Mouse (Mus musculus): ENCODE measurements at regions not wholly inside any gene's neighbourhood (a gene's known extent, or its start where the extent isn't known, plus 50 kb on each side); places are given as distances from the start of the nearest gene placed in this dataset.

- Histone ChIP-seq H3K9me3 (no peaks in the 10 kb centered on the region), H3K9ac (replicated peaks) (no peak overlapping the region), H3K4me1 (replicated peaks) (0 out of 2 replicates have a peak, but pooled peaks cover 4% of the 10 kb centered on the region), H3K4me3 (replicated peaks) (no peak overlapping the region), H3K36me3 (no peaks in the 10 kb centered on the region), H3K27ac (no peak overlapping the region), H3K27me3 (no peaks in the 10 kb centered on the region), H3K4me2 (replicated peaks) (no peak overlapping the region)
- ATAC-seq: no peak
- 76% methylated on average over 3 of the region's 3 CpGs for WGBS
These were observed 1103.2 kb upstream of the Crim1 start for GRCm38 (mm10) chr17:77096836-77097235.

GRCm38 (mm10) chr17:77099040-77099589 is 1100.9 kb upstream of the Crim1 start:
- 38% methylated on average over 3 of the region's 3 CpGs for WGBS
- H3K4me2 ChIP-seq (replicated peaks): no peak overlapping the region

DNA sequence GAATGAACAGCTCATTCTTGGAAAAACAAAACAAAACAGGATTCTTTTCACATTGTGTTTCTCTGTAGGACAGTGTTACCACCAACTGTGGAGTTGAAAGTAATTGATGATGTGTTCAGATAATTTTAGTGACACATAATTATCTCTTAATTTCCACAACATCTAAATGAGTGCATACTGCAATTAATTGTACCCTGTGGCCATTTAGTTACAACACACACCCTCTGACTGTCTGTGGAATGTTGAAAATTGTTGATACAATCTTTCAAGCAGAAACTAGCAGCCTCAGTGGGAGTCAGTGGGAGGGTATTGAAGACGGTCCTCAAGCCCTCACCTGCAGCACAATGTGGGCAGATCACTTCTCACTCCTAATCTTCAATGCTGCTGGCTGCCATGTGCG is 1084.1 kb upstream of the Crim1 start:
- Histone ChIP-seq H3K27me3 (no peaks in the 10 kb centered on the region), H3K9ac (replicated peaks) (no peak overlapping the region), H3K4me3 (replicated peaks) (no peak overlapping the region), H3K4me2 (replicated peaks) (no peak overlapping the region), H3K9me3 (no peaks in the 10 kb centered on the region), H3K27ac (no peak overlapping the region), H3K36me3 (no peaks in the 10 kb centered on the region), H3K4me1 (replicated peaks) (no peaks in the 10 kb centered on the region)
- no peak for ATAC-seq
- WGBS: 59% methylated on average over 2 of the region's 2 CpGs

More at GRCm38 (mm10) chr17:77099040-77099589, 1100.9 kb upstream of the Crim1 start:
- no peak overlapping the region for H3K4me3 ChIP-seq (replicated peaks)
- no peaks in the 10 kb centered on the region for H3K9me3 ChIP-seq
- 0 out of 2 replicates have a peak, but pooled peaks cover 4% of the 10 kb centered on the region for H3K4me1 ChIP-seq (replicated peaks)
- H3K27me3 ChIP-seq: no peaks in the 10 kb centered on the region
- no peak overlapping the region for H3K9ac ChIP-seq (replicated peaks)
- ATAC-seq: peak; percentile 45; the same call in 1 of the 2 replicates
- H3K27ac ChIP-seq: no peak overlapping the region
- no peaks in the 10 kb centered on the region for H3K36me3 ChIP-seq

GRCm38 (mm10) chr17:77116972-77117371 is 1083.1 kb upstream of the Crim1 start:
- no peak overlapping the region for H3K4me3 ChIP-seq (replicated peaks)
- no peaks in the 10 kb centered on the region for H3K9me3 ChIP-seq
- no peaks in the 10 kb centered on the region for H3K27me3 ChIP-seq
- H3K27ac ChIP-seq: no peak overlapping the region
- H3K4me1 ChIP-seq (replicated peaks): no peaks in the 10 kb centered on the region
- WGBS: 86% methylated on average over 3 of the region's 3 CpGs
- no peaks in the 10 kb centered on the region for H3K36me3 ChIP-seq
- no peak overlapping the region for H3K9ac ChIP-seq (replicated peaks)
- no peak overlapping the region for H3K4me2 ChIP-seq (replicated peaks)
- no peak for ATAC-seq

DNA sequence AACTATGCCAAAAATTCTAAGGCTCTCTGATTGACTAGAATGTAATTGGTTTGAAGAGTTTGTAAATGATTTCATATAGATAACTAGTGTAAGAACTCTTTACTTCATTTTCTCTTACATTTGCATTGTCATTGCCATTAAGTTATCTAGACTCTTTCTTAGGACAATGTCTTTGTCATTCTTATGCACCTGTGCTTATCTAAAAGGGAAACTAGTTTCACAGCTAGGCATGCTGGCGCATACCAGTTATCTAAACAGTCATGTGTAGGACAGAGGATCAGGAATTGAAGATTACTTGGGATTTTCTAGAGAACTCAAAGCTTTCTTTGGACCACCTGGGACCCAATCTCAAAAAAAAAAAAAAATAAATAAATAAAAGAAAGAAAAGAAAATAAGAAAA is 1081.6 kb upstream of the Crim1 start:
- Histone ChIP-seq H3K9me3 (no peaks in the 10 kb centered on the region), H3K4me1 (replicated peaks) (no peaks in the 10 kb centered on the region), H3K27ac (no peak overlapping the region), H3K9ac (replicated peaks) (no peak overlapping the region), H3K36me3 (no peaks in the 10 kb centered on the region), H3K4me3 (replicated peaks) (no peak overlapping the region), H3K27me3 (no peaks in the 10 kb centered on the region), H3K4me2 (replicated peaks) (no peak overlapping the region)
- WGBS: 84% methylated on average over 1 of the region's 1 CpGs
- ATAC-seq: no peak

DNA sequence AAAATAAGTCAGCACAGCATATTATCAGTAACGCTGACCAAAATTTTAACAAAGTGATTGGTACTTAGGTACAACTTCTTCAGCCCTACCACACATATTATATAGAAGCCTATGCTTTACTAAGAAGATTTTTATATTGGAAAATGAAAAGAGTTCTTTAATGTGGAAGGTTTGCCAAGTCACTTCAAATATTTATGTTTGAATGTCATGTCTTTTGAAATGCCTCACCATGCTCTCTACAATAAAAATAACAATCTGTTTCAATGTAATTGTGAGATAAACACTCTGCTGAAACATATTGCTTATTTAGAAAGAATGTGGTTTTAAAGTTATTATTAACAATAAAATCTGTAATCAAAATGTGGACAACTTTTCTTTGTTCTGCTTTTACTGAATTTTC is 1073.0 kb upstream of the Crim1 start:
- ATAC-seq: no peak
- Histone ChIP-seq H3K9ac (replicated peaks) (no peak overlapping the region), H3K27ac (no peak overlapping the region), H3K36me3 (no peaks in the 10 kb centered on the region), H3K4me3 (replicated peaks) (no peak overlapping the region), H3K9me3 (no peaks in the 10 kb centered on the region), H3K4me2 (replicated peaks) (no peak overlapping the region), H3K27me3 (no peaks in the 10 kb centered on the region), H3K4me1 (replicated peaks) (no peaks in the 10 kb centered on the region)
- WGBS: 97% methylated on average over 1 of the region's 1 CpGs
